Mouse (Mus musculus): ENCODE measurements around the gene Nkx2-2.

DNA sequence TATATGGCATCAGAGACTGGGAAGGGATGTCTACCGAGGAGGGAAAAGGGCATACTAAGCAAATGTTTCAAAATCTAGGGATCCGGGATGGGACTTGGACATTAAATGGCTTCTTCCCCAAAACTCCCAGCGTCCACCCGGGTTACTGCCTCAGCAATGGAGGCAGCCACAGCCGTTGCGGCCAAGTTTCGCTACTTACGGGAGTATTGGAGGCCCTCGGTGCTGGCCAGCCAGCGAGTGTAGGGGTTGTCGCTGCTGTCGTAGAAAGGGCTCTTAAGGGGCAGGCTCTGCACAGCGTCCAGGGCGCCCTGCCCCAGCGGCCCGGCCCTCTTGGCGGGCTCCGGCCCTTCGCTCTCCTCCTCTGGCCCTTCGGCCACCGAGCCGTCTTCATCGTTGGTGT is 8.5 kb downstream of the Nkx2-2 start:
- TF ChIP-seq CTCF (IDR thresholded peaks at IDR 0.05; ENCODE audit: low read depth) (no peak), EP300 (optimal IDR thresholded peaks at IDR 0.05) (no peak)

Measured in stomach, postnatal 0 days (tissue).